In the genomic region with DNA sequence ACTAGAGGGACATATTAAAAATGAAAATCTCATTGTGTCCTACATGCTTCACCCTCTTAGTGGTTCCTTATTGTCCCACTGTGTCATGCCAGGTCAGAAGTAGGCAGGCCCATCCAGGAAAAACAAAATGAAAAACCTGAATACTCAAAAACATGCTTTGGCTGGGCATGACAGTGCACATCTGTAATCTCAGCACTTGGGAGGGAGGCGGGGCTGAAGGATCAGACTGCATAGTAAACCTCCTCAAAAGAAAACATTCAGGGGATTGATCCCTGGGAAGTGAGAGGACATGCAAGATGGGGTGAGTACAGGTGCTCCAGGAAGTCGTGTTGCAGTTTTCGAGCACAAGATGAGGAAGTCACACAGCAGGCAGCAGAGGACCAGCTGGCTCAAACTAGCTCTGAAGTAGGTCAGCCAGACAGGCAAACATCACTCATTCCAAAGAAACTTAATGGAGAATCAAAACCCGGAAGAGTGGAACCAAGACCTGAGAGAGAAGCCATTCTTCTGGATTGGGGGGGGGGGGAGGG, we compare ENCODE assay signal across 21 mouse cellular contexts. TPM values are rescaled to one million over a fixed set of nuclear protein-coding genes. Genes with fewer than 3 reads are reported as not detected.
DNase-seq lines count a peak whose midpoint lies in the region; ATAC-seq and TF ChIP-seq lines count a peak whose summit lies in the region.
"Had no signal": no experiment of that assay in that cellular context is flagged by ENCODE, and none has a peak within 500 bp of the region (broad histone marks: within the 10 kb centered on the region; RNA-seq: fewer than 3 reads in every experiment).

No protein-coding gene starts in this region.

- no peak overlapping the region for H3K27ac ChIP-seq in bone marrow macrophage, adult 2 months (ENCODE audit: insufficient read depth, low read depth, low read length)
- peak overlapping the region; percentile 96 for H3K27ac ChIP-seq in liver, embryonic 12.5 days
- H3K27ac ChIP-seq in midbrain, embryonic 15.5 days = no peak overlapping the region
- H3K27ac ChIP-seq: embryonic facial prominence, embryonic 15.5 days; heart, embryonic 10.5 days; hindbrain, postnatal 0 days; neural tube, embryonic 13.5 days had no signal

- H3K9me3 ChIP-seq in liver, embryonic 12.5 days (replicated peaks) = no peaks in the 10 kb centered on the region
- H3K9me3 ChIP-seq in midbrain, embryonic 15.5 days = no peaks in the 10 kb centered on the region
- H3K9me3 ChIP-seq: embryonic facial prominence, embryonic 15.5 days; heart, embryonic 10.5 days; neural tube, embryonic 13.5 days had no signal

- no peak for TF ChIP-seq POLR2A in bone marrow macrophage, adult 2 months (IDR thresholded peaks at IDR 0.05; ENCODE audit: borderline replicate concordance, low read depth, low read length)

- 67% methylated on average over 4 of the region's 4 CpGs for WGBS in liver, embryonic 12.5 days (ENCODE audit: insufficient replicate concordance)
- WGBS in midbrain, embryonic 15.5 days = 91% methylated on average over 4 of the region's 4 CpGs

- H3K27me3 ChIP-seq in liver, embryonic 12.5 days (replicated peaks) = no peaks in the 10 kb centered on the region
- H3K27me3 ChIP-seq in midbrain, embryonic 15.5 days (replicated peaks) = no peaks in the 10 kb centered on the region
- H3K27me3 ChIP-seq: embryonic facial prominence, embryonic 15.5 days; neural tube, embryonic 13.5 days had no signal

- DNase-seq in spleen, adult 12 weeks (ENCODE audit: low spot score) = peak; percentile 53
- no peak for DNase-seq in spleen, adult 18-20 months
- DNase-seq in right cerebral cortex, adult 18-20 months = no peak
- DNase-seq: adrenal gland, postnatal 10 days; cerebellum, adult 9-10 months; heart, postnatal 4 days; kidney, adult 8-10 months; layer of hippocampus, postnatal 36 days; right cerebral cortex, postnatal 25 days had no signal

- peak; percentile 3; the same call in 1 of the 2 replicates for TF ChIP-seq CTCF in bone marrow macrophage, adult 2 months (IDR thresholded peaks at IDR 0.05; ENCODE audit: low read depth, low read length)

- H3K9ac ChIP-seq in liver, embryonic 12.5 days = peak overlapping the region; percentile 94
- H3K9ac ChIP-seq in midbrain, embryonic 15.5 days = no peak overlapping the region
- H3K9ac ChIP-seq: embryonic facial prominence, embryonic 15.5 days; neural tube, embryonic 13.5 days had no signal

- peak overlapping the region; percentile 76 for H3K4me2 ChIP-seq in liver, embryonic 12.5 days
- no peak overlapping the region for H3K4me2 ChIP-seq in midbrain, embryonic 15.5 days
- H3K4me2 ChIP-seq: embryonic facial prominence, embryonic 15.5 days; midbrain, embryonic 11.5 days; neural tube, embryonic 13.5 days had no signal

- H3K4me3 ChIP-seq in bone marrow macrophage, adult 2 months (ENCODE audit: insufficient read depth, low read length) = no peak overlapping the region
- H3K4me3 ChIP-seq in liver, embryonic 12.5 days = peak overlapping the region; percentile 83
- H3K4me3 ChIP-seq in midbrain, embryonic 15.5 days = no peak overlapping the region
- H3K4me3 ChIP-seq: embryonic facial prominence, embryonic 15.5 days; heart, embryonic 10.5 days; neural tube, embryonic 13.5 days had no signal

- H3K36me3 ChIP-seq in liver, embryonic 12.5 days = peaks cover 51% of the 10 kb centered on the region
- peaks cover 45% of the 10 kb centered on the region for H3K36me3 ChIP-seq in midbrain, embryonic 15.5 days (replicated peaks)

- peak; percentile 4; the same call in 1 of the 2 replicates for ATAC-seq in liver, embryonic 12.5 days
- ATAC-seq in midbrain, embryonic 15.5 days (replicated peaks) = no peak
- no peak for ATAC-seq in CD4-positive, CD25-positive, alpha-beta regulatory T cell, adult 4 months
- ATAC-seq: forebrain, embryonic 14.5 days; hindbrain, postnatal 0 days had no signal

- H3K4me1 ChIP-seq in bone marrow macrophage, adult 2 months (ENCODE audit: control insufficient read depth, insufficient read depth, low read length) = peaks cover 8% of the 10 kb centered on the region
- H3K4me1 ChIP-seq in liver, embryonic 12.5 days = peaks cover 47% of the 10 kb centered on the region
- H3K4me1 ChIP-seq in midbrain, embryonic 15.5 days = peaks cover 12% of the 10 kb centered on the region

RNA-seq across cellular contexts. Expression of a gene that starts 3.0 kb away (rescaled TPM):
- 37.3 and 42.3 TPM in 2 replicates for polyA plus RNA-seq in bone marrow macrophage, adult 2 months (2012; ENCODE audit: insufficient read depth, insufficient read length, missing spikeins)
- 36.7 and 37.4 TPM in 2 replicates for polyA plus RNA-seq in liver, embryonic 12.5 days (2016; fragmentation: Nextera tagmentation; extraction: Ambion mirVana)
- 38.6 and 39.9 TPM in 2 replicates for polyA plus RNA-seq in midbrain, embryonic 15.5 days (2015; fragmentation: Nextera tagmentation; extraction: Ambion mirVana)
- 10 to 100 TPM; 30.8 to 37.9 TPM for polyA plus RNA-seq in CD4-positive, CD25-positive, alpha-beta regulatory T cell, adult 4 months (2017; shearing (Covaris generic))

RNA-seq across cellular contexts. Expression of a gene that starts 23.7 kb away (rescaled TPM):
- not detected in 2 replicates for polyA plus RNA-seq in bone marrow macrophage, adult 2 months (2012; ENCODE audit: insufficient read depth, insufficient read length, missing spikeins)
- polyA plus RNA-seq in liver, embryonic 12.5 days (2016; fragmentation: Nextera tagmentation; extraction: Ambion mirVana) = 1.3 and 1.5 TPM in 2 replicates
- 19.0 and 19.8 TPM in 2 replicates for polyA plus RNA-seq in midbrain, embryonic 15.5 days (2015; fragmentation: Nextera tagmentation; extraction: Ambion mirVana)
- not detected for polyA plus RNA-seq in CD4-positive, CD25-positive, alpha-beta regulatory T cell, adult 4 months (2017; shearing (Covaris generic))
- polyA plus RNA-seq: liver, adult 2 months had no signal

RNA-seq across cellular contexts. Expression of a gene that starts 26.5 kb away (rescaled TPM):
- not detected in 2 replicates for polyA plus RNA-seq in bone marrow macrophage, adult 2 months (2012; ENCODE audit: insufficient read depth, insufficient read length, missing spikeins)
- not detected in 2 replicates for polyA plus RNA-seq in liver, embryonic 12.5 days (2016; fragmentation: Nextera tagmentation; extraction: Ambion mirVana)
- 0.49 and 0.52 TPM in 2 replicates for polyA plus RNA-seq in midbrain, embryonic 15.5 days (2015; fragmentation: Nextera tagmentation; extraction: Ambion mirVana)
- polyA plus RNA-seq in CD4-positive, CD25-positive, alpha-beta regulatory T cell, adult 4 months (2017; shearing (Covaris generic)) = not detected
- polyA plus RNA-seq: embryonic facial prominence, embryonic 15.5 days; forebrain, embryonic 14.5 days; heart, embryonic 10.5 days; large intestine, adult 2 months; liver, adult 2 months; midbrain, embryonic 11.5 days; neural tube, embryonic 13.5 days had no signal

RNA-seq across cellular contexts. Expression of a gene that starts 26.6 kb away (rescaled TPM):
- not detected in 2 replicates for polyA plus RNA-seq in bone marrow macrophage, adult 2 months (2012; ENCODE audit: insufficient read depth, insufficient read length, missing spikeins)
- polyA plus RNA-seq in liver, embryonic 12.5 days (2016; fragmentation: Nextera tagmentation; extraction: Ambion mirVana) = not detected in 2 replicates
- 0.56 TPM in 1 of 2 replicates, not detected in the other for polyA plus RNA-seq in midbrain, embryonic 15.5 days (2015; fragmentation: Nextera tagmentation; extraction: Ambion mirVana)
- polyA plus RNA-seq in CD4-positive, CD25-positive, alpha-beta regulatory T cell, adult 4 months (2017; shearing (Covaris generic)) = not detected
- polyA plus RNA-seq: embryonic facial prominence, embryonic 15.5 days; forebrain, embryonic 14.5 days; heart, embryonic 10.5 days; midbrain, embryonic 11.5 days; neural tube, embryonic 13.5 days had no signal

RNA-seq across cellular contexts. Expression of a gene that starts 49.0 kb away (rescaled TPM):
- 157 and 166 TPM in 2 replicates for polyA plus RNA-seq in bone marrow macrophage, adult 2 months (2012; ENCODE audit: insufficient read depth, insufficient read length, missing spikeins)
- 192 and 195 TPM in 2 replicates for polyA plus RNA-seq in liver, embryonic 12.5 days (2016; fragmentation: Nextera tagmentation; extraction: Ambion mirVana)
- 1,751 and 1,836 TPM in 2 replicates for polyA plus RNA-seq in midbrain, embryonic 15.5 days (2015; fragmentation: Nextera tagmentation; extraction: Ambion mirVana)
- polyA plus RNA-seq in CD4-positive, CD25-positive, alpha-beta regulatory T cell, adult 4 months (2017; shearing (Covaris generic)) = 1 to 10 TPM; 2.3 to 2.6 TPM
